Mouse (Mus musculus): ENCODE results near the gene Suv39h1.
"Not testable (repeated sequence)": the region's sequence is repeated elsewhere in the genome, so short reads cannot be mapped to it uniquely, and the experiment has no call there.

The Suv39h1 gene

GRCm38 (mm10) chrX:8074430-8075014, at the start of gene Suv39h1:
Suv39h1 (minus strand) TSS chrX:8074760.
- in situ Hi-C loops (cut with MboI; ENCODE audit: unreplicated experiment in 2 of 2), result no loop called here

GRCm38 (mm10) chrX:8123821-8124470, 49.4 kb upstream of the Suv39h1 start:
- in situ Hi-C loops (cut with MboI; ENCODE audit: unreplicated experiment in 2 of 2), result loop anchor here in 1 of 2 experiments (25.0 kb wide), 1 partner anchor 212 kb away; the partner anchor contains the start of genes Gm10490, Gm10491 and Pcsk1n

GRCm38 (mm10) chrX:8117264-8117663, 42.7 kb upstream of the Suv39h1 start:
- in situ Hi-C loops (cut with MboI; ENCODE audit: unreplicated experiment in 2 of 2), result loop anchor here in 1 of 2 experiments (25.0 kb wide), 1 partner anchor 205 kb away; the partner anchor contains the start of genes Gm10490, Gm10491 and Pcsk1n

GRCm38 (mm10) chrX:8115275-8115674, 40.7 kb upstream of the Suv39h1 start:
- in situ Hi-C loops (cut with MboI; ENCODE audit: unreplicated experiment in 2 of 2), result loop anchor here in 1 of 2 experiments (25.0 kb wide), 1 partner anchor 203 kb away; the partner anchor contains the start of genes Gm10490, Gm10491 and Pcsk1n

- in situ Hi-C loops (cut with MboI; ENCODE audit: unreplicated experiment in 2 of 2), result loop anchor here (5.0 to 25.0 kb wide), 2 partner anchors 193 kb away; partner anchors contain the start of genes Gm10490 (in 1 of the 2), Gm10491 (in 1 of the 2) and Pcsk1n (in 1 of the 2)
These were observed 30.5 kb upstream of the Suv39h1 start for GRCm38 (mm10) chrX:8105019-8105418.

- in situ Hi-C loops (cut with MboI; ENCODE audit: unreplicated experiment in 2 of 2), result loop anchor here in 1 of 2 experiments (25.0 kb wide), 1 partner anchor 190 kb away; the partner anchor contains the start of genes Gm10490, Gm10491 and Pcsk1n
These were observed 27.7 kb upstream of the Suv39h1 start for GRCm38 (mm10) chrX:8102213-8102668.

GRCm38 (mm10) chrX:8101017-8101416, 26.5 kb upstream of the Suv39h1 start:
- in situ Hi-C loops (cut with MboI; ENCODE audit: unreplicated experiment in 2 of 2), result loop anchor here in 1 of 2 experiments (25.0 kb wide), 1 partner anchor 189 kb away; the partner anchor contains the start of genes Gm10490, Gm10491 and Pcsk1n

GRCm38 (mm10) chrX:8099435-8099834, 24.9 kb upstream of the Suv39h1 start:
- in situ Hi-C loops (cut with MboI; ENCODE audit: unreplicated experiment in 2 of 2), result no loop called here

- in situ Hi-C loops (cut with MboI; ENCODE audit: unreplicated experiment in 2 of 2), result no loop called here
These were observed 22.3 kb upstream of the Suv39h1 start for GRCm38 (mm10) chrX:8096787-8097242.

- in situ Hi-C loops (cut with MboI; ENCODE audit: unreplicated experiment in 2 of 2), result not testable (repeated sequence)
These were observed 21.7 kb upstream of the Suv39h1 start for GRCm38 (mm10) chrX:8096068-8096786.

GRCm38 (mm10) chrX:8095546-8095945, 21.0 kb upstream of the Suv39h1 start:
- in situ Hi-C loops (cut with MboI; ENCODE audit: unreplicated experiment in 2 of 2), result no loop called here

- in situ Hi-C loops (cut with MboI; ENCODE audit: unreplicated experiment in 2 of 2), result not testable (repeated sequence)
These were observed 16.4 kb upstream of the Suv39h1 start for GRCm38 (mm10) chrX:8090954-8091347.

GRCm38 (mm10) chrX:8090346-8090953, 15.9 kb upstream of the Suv39h1 start, which contains the start of gene Was:
Was (minus strand) TSS chrX:8090498.
- in situ Hi-C loops (cut with MboI; ENCODE audit: unreplicated experiment in 2 of 2), result no loop called here

GRCm38 (mm10) chrX:8089746-8090145, 15.2 kb upstream of the Suv39h1 start:
- in situ Hi-C loops (cut with MboI; ENCODE audit: unreplicated experiment in 2 of 2), result no loop called here

GRCm38 (mm10) chrX:8085611-8086010, 11.1 kb upstream of the Suv39h1 start:
- in situ Hi-C loops (cut with MboI; ENCODE audit: unreplicated experiment in 2 of 2), result no loop called here

GRCm38 (mm10) chrX:8084771-8085259, 10.3 kb upstream of the Suv39h1 start:
- in situ Hi-C loops (cut with MboI; ENCODE audit: unreplicated experiment in 2 of 2), result no loop called here

- in situ Hi-C loops (cut with MboI; ENCODE audit: unreplicated experiment in 2 of 2), result no loop called here
These were observed 544 bp upstream of the Suv39h1 start for GRCm38 (mm10) chrX:8075104-8075503.

GRCm38 (mm10) chrX:8073881-8074429, 605 bp downstream of the Suv39h1 start:
- in situ Hi-C loops (cut with MboI; ENCODE audit: unreplicated experiment in 2 of 2), result no loop called here

- in situ Hi-C loops (cut with MboI; ENCODE audit: unreplicated experiment in 2 of 2), result no loop called here
These were observed 5.4 kb downstream of the Suv39h1 start for GRCm38 (mm10) chrX:8069166-8069565.
